Mouse (Mus musculus) heart, adult 8-10 months (tissue): ENCODE measurements at regions not wholly inside any gene's neighbourhood (a gene's known extent, or its start where the extent isn't known, plus 50 kb on each side); places are given as distances from the start of the nearest gene placed in this dataset.

Experiments used
- DNase-seq: peaks from one replicate; pipeline ENCODE4 v3.0.0; 2022; ENCODE audit warnings: low spot score

GRCm38 (mm10) chr4:26965831-26966230 lies 619.1 kb upstream of the Manea start:
- no peak for DNase-seq

- no peak for DNase-seq
These were observed 618.2 kb upstream of the Manea start for GRCm38 (mm10) chr4:26964850-26965249.

- no peak for DNase-seq
These were observed 597.9 kb upstream of the Manea start for GRCm38 (mm10) chr4:26944617-26945016.

GRCm38 (mm10) chr4:26933988-26934798 lies 587.5 kb upstream of the Manea start:
- peak; percentile 1 for DNase-seq

GRCm38 (mm10) chr4:26929879-26930481 lies 583.3 kb upstream of the Manea start:
- no peak for DNase-seq

- no peak for DNase-seq
These were observed 579.4 kb upstream of the Manea start for GRCm38 (mm10) chr4:26926060-26926459.

GRCm38 (mm10) chr4:26888514-26888913 lies 541.8 kb upstream of the Manea start:
- DNase-seq: no peak

GRCm38 (mm10) chr4:26879022-26879421 lies 532.3 kb upstream of the Manea start:
- DNase-seq: no peak

- no peak for DNase-seq
These were observed 495.1 kb upstream of the Manea start for GRCm38 (mm10) chr4:26841761-26842160.

- DNase-seq: no peak
These were observed 454.1 kb upstream of the Manea start for GRCm38 (mm10) chr4:26800831-26801230.

GRCm38 (mm10) chr4:26793181-26793824 lies 446.6 kb upstream of the Manea start:
- DNase-seq: no peak

GRCm38 (mm10) chr4:26767896-26768295 lies 421.2 kb upstream of the Manea start:
- DNase-seq: no peak

- DNase-seq: no peak
These were observed 419.8 kb upstream of the Manea start for GRCm38 (mm10) chr4:26766235-26767228.

- no peak for DNase-seq
These were observed 394.1 kb upstream of the Manea start for GRCm38 (mm10) chr4:26740815-26741214.

- no peak for DNase-seq
These were observed 389.7 kb upstream of the Manea start for GRCm38 (mm10) chr4:26736381-26736780.

GRCm38 (mm10) chr4:26714437-26714836 lies 367.7 kb upstream of the Manea start:
- no peak for DNase-seq

- DNase-seq: no peak
These were observed 363.3 kb upstream of the Manea start for GRCm38 (mm10) chr4:26709964-26710363.

GRCm38 (mm10) chr4:26695964-26696363 lies 349.3 kb upstream of the Manea start:
- no peak for DNase-seq
